Mouse (Mus musculus) cortical plate, adult 2 months (tissue): ENCODE data around the gene Ccdc113.

Experiments
- CTCF ChIP-seq: fragments of 200-500 bp; IDR thresholded peaks from 2 replicates; pipeline ENCODE4 v1.5.1; 2011; ENCODE audit warnings: mild to moderate bottlenecking, control low read depth, low read length; ENCODE audit not compliant: insufficient read depth; ENCODE audit errors: extremely low read depth
- POLR2A ChIP-seq: fragments of 200-500 bp; IDR thresholded peaks from 2 replicates; pipeline ENCODE4 v1.6.1; 2011; ENCODE audit warnings: mild to moderate bottlenecking, low read length, control low read depth; ENCODE audit not compliant: insufficient read depth; ENCODE audit errors: extremely low read depth

DNA sequence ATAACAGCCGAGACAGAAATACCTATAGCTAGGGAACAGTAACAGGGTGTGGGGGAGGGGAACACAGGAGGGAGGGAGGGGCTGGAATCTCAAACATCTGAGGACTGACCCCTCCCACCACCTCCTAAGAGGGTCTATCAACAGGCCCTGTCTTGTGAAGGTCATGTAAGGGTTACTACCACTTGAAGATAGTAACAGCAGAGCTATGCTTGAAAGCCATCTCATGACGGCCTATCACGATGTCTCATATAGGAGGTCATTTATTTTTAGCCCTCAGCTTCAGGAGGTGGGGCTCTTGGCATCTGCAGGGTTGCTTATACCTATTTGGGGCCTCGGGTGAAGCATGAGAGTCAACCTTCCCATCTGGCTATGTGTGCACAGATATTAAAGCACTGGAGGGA lies 63.0 kb downstream of the Ccdc113 start:
- TF ChIP-seq POLR2A (no peak), CTCF (no peak)
